Mouse (Mus musculus) 416B (cell line): ENCODE results near the gene Caprin2.

Source experiments
- DNase-seq: peaks from one replicate; pipeline ENCODE4 v3.0.0; 2011; ENCODE audit warnings: low read depth

The Caprin2 gene

DNA sequence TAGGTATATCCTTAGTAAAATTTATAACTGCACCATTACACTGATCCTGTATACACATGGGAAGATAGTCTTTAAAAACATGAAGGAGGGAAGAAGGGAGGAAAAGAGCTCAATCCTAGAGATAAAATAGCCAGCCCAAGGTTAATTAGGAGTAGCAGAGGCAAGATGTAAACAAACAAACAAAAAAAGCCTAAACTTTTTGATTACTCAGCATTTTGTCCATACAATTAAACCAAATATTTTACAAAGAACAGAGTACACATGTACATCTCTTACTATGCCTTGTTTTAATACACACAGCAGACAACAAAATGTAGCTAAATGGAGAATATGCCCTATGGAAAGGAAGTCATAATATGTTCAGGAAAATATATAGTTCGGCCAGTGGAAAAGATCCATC is 54.3 kb downstream of the Caprin2 start:
- DNase-seq = no peak

DNA sequence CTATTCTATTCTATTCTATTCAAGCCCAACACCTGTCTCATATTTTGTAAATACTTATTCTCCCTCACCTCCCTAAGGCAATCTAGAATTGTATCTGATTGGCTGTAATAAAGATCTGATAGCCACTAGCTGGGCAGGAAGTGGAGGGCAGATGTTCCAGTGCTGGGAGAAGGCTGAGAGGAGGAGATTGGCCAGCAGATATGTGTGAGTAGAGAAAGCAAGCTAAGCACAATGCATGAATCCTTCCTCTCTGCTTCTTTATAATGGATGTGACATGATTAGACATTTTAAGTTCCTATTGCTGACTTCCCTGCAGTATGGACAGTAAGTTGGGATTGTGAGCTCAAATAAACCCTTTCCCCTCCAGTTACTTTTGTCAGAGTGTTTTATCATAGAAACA is 57.6 kb downstream of the Caprin2 start:
- DNase-seq = peak; percentile 45

DNA sequence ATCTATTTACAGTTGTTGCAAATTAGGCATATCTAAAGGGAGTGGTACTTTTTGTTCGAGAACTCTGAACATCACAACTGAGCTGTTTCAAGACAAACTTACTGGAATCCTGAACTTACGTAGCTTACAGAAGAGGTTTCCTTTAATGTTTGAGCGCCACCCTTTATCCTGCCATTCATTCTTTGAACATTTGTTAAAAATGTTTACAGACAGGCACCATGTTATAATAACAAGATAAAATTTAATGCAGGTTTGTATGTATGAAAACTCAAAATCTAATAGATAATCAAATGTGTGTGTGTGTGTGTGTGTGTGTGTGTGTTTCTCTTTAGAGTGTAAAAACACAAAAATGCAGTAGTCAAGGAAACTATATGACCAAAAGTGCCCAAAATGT is 64.3 kb downstream of the Caprin2 start:
- no peak for DNase-seq

DNA sequence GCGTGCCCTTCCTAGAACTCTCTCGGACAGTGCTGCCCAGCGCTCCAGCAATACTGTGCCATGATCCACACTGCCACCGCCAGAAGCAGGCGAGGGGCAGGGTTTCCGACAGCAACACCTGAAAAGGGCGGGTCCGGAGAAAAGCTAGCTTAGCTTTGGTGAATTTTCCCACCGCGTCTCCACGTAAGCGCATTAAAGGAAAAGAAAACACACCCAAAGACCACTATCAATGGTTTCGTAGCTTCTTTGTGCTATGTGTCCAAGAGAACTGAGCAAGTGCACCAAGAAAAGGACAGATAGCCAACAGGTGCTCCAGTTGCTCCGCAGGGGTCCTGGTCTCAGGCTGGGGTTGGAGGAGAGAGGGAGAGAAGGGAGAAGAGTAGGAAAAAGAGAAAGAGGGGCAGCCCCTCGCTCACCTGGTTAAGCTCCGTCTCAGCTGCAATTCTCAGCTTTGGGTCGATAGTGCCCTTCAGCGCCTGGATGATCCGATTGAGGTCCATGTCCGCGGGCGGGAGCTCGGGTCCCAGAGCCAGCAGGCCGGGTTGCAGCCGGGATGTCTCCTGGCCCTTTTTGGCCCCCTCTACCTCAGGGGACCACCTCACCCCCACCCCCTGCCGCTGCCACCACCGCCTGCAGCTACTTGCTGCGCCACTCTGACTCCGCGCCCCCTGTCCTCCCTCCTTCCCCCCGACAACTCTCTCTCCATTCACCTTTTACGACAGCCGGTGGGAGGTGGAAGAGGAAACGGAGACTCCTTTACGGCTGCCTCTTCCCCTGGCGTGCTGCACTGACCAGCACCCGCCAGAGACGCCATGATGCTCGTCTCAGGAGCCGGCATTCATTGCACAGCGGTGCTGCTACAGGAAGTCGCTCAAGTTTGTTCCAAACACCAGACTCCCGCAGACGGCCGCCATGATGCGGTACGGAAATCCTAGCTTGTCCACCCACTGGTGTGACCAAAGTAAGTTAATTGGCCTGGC is 65.0 kb downstream of the Caprin2 start, which contains the start of gene Ipo8:
Gene Ipo8, minus strand, starts transcription at position 720 of the 980 bp plus-strand sequence.
- DNase-seq = peak; percentile 99

DNA sequence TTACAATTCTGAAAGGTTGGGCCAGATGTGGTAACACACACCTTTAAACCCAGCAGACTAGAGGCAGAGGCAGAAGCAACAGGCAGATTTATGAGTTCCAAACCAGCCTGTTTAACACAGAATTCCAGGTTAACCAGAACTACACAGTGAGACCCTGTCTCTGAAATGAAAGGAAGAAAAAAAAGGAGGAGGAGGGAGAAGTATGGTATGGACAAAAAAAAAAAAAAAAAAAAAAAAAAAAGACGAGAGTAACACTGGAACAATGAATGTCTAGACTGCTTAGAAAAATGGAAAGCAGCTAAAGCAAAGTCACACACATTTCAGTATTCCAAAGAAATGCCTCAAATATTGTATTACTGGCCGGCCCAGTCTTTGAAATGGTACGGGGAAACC is 65.7 kb downstream of the Caprin2 start:
- DNase-seq = peak; percentile 13

DNA sequence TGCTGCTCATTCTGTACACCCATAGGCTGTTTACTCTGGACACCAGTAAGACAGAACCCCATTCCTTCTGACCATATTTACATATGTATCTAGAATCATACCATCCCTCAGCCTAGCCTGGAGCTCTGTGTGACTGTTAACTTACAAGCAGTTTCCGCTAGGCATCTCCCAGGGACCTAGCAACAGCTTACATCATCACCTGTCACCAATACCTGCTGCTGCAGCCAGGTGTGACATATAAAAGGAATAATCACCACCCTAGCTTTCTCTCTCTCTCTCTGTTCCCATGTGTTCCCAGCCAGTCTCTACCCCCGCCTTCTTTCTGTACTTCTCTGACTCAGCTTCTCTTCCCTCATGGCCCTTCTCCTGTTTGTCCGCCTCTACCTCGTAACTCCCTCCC is 69.9 kb downstream of the Caprin2 start:
- no peak for DNase-seq

DNA sequence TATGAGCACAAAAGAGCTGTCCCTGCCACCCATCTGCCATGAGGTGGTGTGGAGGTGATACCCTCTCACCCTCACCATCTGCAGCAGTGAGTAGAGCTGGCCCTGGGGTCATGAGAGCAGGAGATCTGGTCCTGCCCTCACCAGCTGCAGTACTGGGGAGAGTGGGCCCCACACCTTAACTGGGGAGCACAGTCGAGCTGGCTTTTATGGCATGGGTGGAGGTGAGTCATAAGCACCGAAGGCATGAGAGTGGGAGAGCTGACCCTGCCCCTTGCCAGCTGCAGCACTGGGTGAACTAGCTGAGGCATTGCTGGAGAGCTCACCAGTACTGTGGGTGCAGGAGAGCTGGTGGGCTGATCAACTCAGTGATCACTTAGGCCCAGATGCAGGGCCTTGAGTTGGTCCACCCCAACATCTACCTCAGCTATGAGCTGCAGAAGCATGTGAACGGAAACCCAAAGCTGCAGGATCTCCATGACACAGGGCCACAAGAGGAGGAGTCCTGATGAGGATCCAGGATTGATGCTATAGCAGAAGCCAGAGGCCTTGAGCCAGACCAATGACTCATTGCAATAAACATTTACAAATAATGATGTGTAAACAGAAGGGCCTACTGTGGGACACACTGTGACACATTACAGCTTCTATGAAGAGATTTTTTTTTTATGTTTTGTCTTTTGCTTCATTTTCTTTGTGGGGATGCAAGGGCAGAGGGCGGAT is 77.3 kb downstream of the Caprin2 start:
- no peak for DNase-seq

DNA sequence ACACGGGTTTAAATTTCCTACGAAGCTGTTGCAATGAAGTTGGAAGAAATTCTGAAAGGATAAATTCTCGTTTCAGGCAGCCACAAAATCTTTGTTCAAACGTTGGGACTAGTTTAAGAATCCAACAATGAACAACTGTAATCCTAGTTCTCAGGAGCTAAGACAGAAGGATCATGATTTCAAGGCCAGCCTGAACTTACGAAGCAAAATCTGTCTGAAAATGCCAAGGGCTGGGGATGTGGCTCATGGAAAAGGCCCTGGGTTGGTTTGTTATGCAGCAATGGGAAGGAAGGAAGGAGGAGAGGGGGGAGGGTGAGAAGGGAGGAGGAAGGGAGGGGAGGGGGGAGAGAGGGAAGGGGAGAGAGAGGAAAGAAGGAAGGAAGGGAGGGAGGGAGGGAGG is 79.3 kb downstream of the Caprin2 start:
- no peak for DNase-seq

DNA sequence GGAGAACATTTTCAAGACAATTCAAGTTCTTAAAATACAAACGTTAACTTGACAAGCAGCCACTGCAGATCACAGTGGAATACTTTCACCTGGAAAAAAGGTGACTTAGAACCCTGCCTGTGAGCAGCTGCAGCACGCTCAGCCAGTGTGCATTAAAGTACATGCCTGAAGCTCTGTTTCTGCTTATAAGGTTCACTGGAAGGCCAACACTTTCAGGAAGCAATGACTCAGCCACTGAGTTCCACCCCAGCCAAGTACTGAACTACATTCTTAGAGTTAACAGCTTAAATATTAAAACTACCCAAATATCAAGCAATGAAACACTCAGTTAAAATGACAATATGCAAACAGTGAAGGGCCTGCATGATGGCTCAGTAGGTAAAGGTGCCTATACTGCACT is 84.9 kb downstream of the Caprin2 start:
- peak; percentile 35 for DNase-seq

DNA sequence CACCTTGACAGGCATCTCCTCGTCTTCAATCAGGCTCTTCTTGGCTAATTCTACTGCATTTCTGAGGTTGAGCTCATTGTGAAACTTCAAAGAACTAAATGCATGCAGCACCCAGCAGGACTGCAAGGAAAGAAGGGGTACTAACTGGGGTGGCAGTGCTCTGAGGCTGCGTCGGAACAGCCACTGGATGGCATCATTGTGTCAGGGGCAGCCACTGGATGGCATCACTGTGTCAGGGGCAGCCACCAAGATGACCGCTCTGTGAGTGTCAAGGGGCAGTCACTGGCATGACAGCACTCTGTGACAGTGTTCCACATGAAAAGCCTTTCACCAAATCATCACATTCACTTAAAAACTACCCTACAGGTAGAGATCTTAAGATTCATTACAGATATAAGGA is 96.3 kb downstream of the Caprin2 start:
- DNase-seq = peak; percentile 16

DNA sequence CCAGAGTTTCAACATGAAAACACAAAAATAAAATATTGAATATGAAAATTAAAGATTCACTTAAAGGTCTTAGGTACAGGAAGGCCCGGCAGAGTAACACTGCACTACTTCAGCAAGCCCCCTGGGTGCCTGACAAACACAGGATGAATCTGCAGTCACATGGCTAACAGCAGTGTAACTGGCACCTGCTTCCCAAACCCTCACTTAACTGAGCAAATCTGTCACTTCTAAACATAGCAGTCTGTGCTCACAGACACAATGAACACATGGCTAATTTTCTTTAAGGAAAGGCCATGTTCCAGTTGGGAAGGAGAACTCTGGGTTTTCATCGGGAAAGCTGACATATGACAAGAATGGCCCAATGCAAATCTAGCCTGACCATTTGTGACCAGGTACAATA is 100.9 kb downstream of the Caprin2 start:
- no peak for DNase-seq
